Mouse (Mus musculus): ENCODE measurements at regions not wholly inside any gene's neighbourhood (a gene's known extent, or its start where the extent isn't known, plus 50 kb on each side); places are given as distances from the start of the nearest gene placed in this dataset.

GRCm38 (mm10) chr4:12784068-12784467, 612.3 kb upstream of the Fam92a start:
- TF ChIP-seq POLR2A (IDR thresholded peaks at IDR 0.05; ENCODE audit: control insufficient read depth, extremely low read depth, insufficient read depth, low read length, poor library complexity) (no peak), CTCF (IDR thresholded peaks at IDR 0.05; ENCODE audit: borderline replicate concordance, control insufficient read depth, extremely low read depth, insufficient read depth, low read length, poor library complexity) (no peak)
